Mouse (Mus musculus): ENCODE data around the gene Cpne2.

The Cpne2 gene

GRCm38 (mm10) chr8:94530643-94531042 lies 2.1 kb upstream of the Cpne2 start:
- in situ Hi-C loops (cut with MboI; ENCODE audit: low pct_unique_long_range_greater_than_20kb in 1 of 2, low sequenced_read_pairs in 2 of 2, unreplicated experiment in 1 of 2), result no loop called here

- in situ Hi-C loops (cut with MboI; ENCODE audit: low pct_unique_long_range_greater_than_20kb in 1 of 2, low sequenced_read_pairs in 2 of 2, unreplicated experiment in 1 of 2), result no loop called here
These were observed 790 bp upstream of the Cpne2 start for GRCm38 (mm10) chr8:94532000-94532399.

DNA sequence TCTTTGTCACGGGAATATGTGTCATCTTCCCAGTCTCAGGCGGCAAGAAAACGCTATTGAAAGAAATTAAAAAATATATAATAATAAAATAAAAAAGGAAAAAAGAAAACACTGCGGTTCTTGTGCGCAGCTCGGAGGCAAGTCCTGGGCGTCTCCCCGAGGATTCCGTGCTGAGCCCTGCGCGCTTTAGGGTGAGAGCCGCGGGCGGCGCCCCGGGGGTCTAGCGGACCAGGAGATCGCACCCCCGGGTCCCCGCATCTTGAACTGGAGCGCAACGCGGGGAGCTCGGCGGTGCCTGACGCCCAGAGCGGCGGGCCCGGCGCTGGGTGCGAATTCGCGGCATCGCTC lies 291 bp upstream of the Cpne2 start:
- in situ Hi-C loops (cut with MboI; ENCODE audit: low pct_unique_long_range_greater_than_20kb in 1 of 2, low sequenced_read_pairs in 2 of 2, unreplicated experiment in 1 of 2), result no loop called here

DNA sequence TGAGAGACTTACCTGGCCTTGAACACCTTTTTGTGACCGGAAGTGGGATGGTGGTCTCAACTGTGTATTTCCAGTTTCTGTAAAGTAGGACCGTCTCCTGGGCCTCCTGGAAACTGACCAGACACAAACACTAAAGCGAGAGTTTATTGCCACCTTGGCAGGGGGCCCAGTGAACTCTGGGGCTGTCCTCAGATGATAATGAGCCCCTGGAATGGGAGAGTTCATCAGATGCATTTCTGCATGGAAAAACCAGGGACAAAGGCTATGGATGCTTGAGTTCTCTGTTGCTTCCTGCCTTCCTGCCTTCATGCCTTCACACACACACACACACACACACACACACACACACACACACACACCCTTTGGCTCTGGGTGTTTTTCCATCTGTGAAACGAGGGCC lies 1.8 kb downstream of the Cpne2 start:
- in situ Hi-C loops (cut with MboI; ENCODE audit: low pct_unique_long_range_greater_than_20kb in 1 of 2, low sequenced_read_pairs in 2 of 2, unreplicated experiment in 1 of 2), result no loop called here

DNA sequence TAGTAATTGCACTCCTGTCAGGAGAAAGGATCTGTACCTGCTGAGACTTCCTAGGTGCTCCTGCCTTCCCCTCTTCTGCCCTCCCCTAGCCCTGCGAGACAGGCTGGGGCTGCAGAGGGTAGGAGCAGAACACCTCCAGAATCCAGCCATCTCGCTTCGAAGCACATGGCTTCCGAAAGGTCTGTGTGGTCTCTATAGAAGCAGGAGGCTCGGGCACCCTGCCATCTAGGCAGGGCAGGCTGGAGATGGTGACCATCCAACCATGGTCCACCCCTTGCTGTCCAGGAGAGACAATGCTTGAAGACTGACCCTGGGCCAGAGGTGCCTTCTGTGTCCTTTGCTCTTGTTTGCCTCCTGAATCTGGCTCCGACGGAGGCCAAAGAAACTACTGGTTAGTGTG lies 2.8 kb downstream of the Cpne2 start:
- in situ Hi-C loops (cut with MboI; ENCODE audit: low pct_unique_long_range_greater_than_20kb in 1 of 2, low sequenced_read_pairs in 2 of 2, unreplicated experiment in 1 of 2), result no loop called here

- in situ Hi-C loops (cut with MboI; ENCODE audit: low pct_unique_long_range_greater_than_20kb in 1 of 2, low sequenced_read_pairs in 2 of 2, unreplicated experiment in 1 of 2), result no loop called here
These were observed 4.7 kb downstream of the Cpne2 start for GRCm38 (mm10) chr8:94537456-94537855.

DNA sequence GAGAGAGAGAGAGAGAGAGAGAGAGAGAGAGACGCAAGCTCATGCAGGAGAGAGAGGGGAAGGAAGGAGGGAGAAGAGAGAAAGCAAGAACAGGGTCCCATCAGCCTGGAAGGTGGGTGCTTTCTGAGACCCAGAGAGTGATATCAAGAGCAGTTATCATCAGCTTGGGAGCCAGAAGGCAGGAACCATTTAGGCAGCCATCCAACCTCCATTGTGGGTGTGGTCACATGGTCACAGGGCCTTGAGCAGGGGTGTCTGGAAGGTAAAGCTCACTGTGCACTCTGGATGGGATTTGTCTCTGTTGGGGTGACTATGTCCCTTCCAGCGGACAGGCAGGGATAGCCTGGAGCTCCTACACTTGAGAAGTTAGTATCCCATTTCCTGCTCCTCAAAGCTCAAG lies 7.2 kb downstream of the Cpne2 start:
- in situ Hi-C loops (cut with MboI; ENCODE audit: low pct_unique_long_range_greater_than_20kb in 1 of 2, low sequenced_read_pairs in 2 of 2, unreplicated experiment in 1 of 2), result no loop called here

GRCm38 (mm10) chr8:94540889-94541795 lies 8.4 kb downstream of the Cpne2 start:
- in situ Hi-C loops (cut with MboI; ENCODE audit: low pct_unique_long_range_greater_than_20kb in 1 of 2, low sequenced_read_pairs in 2 of 2, unreplicated experiment in 1 of 2), result no loop called here

DNA sequence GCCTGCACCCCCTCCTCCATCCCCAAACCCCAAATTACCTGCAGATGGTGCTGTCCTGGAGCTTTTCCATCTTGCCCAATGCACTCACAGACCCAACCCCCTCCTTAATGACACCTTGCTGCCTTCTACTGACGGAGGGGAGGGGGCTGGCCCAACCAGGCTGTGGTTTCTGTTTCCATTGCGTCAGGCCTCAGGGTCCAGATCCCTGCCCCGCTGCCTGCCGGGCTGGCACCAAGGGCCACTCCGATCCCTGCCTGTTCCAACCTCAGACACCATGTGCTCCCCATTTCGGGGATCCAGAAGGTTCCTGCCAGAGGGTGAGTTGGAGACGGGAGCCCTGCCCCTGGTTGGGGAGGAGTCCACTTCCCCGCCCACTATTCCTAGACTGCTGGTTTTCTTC lies 11.2 kb downstream of the Cpne2 start:
- in situ Hi-C loops (cut with MboI; ENCODE audit: low pct_unique_long_range_greater_than_20kb in 1 of 2, low sequenced_read_pairs in 2 of 2, unreplicated experiment in 1 of 2), result no loop called here

DNA sequence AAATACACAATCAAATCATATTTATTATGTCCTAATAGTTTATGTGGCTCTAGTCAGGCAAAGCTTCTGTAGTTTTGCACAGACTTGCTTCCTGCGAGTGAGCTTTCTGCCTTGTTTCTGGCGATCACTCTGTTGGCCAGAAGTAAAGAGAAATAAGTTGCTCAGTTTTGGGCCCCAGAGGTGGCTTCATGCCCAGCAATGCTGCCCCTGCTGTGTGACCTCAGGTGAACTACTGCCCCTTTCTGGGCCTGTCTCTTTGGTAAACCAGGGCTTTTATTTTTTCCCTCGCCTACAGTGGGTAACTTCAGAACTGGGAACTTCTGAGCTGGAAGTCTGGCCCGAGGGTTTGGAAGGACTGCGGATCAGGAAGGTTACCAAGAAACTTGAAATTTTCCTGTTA lies 16.3 kb downstream of the Cpne2 start:
- in situ Hi-C loops (cut with MboI; ENCODE audit: low pct_unique_long_range_greater_than_20kb in 1 of 2, low sequenced_read_pairs in 2 of 2, unreplicated experiment in 1 of 2), result no loop called here

DNA sequence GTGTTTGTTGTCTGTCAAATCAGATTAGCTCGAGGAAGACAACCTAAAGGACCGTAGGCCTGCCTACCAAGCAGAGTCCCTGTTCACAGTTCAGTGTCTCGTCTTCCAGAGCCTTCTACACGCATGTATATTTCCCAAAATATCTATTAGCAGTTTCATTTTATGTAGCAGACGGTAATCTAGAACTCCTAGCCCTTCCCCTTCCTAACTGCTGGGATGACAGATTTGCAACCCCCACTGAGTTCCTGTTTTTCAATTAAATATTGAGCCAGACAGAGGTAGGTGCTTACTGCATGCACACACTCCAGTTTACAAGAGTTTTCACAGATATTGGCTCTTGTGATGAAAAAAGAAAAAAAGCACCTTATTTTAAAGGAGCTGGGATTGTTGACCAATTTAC lies 16.7 kb downstream of the Cpne2 start:
- in situ Hi-C loops (cut with MboI; ENCODE audit: low pct_unique_long_range_greater_than_20kb in 1 of 2, low sequenced_read_pairs in 2 of 2, unreplicated experiment in 1 of 2), result no loop called here

DNA sequence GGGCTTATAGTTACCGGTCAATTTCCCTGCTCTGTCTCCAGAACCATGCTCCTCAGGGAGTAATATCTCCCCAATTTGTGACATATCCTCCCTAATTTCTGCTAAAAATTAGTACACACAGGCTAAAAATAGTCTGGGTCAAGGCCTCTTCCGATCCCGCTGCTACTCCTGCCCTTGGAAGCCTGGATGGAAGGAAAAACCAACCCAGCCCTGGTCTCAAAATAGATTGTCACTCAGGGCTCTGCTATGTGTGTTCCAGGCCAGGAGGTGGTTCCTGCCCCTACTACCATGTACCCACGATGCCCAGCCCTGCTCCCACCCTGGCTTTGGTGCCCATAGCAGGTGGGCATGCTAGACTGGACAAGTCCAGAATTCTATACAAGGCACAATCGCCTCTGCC lies 17.2 kb downstream of the Cpne2 start:
- in situ Hi-C loops (cut with MboI; ENCODE audit: low pct_unique_long_range_greater_than_20kb in 1 of 2, low sequenced_read_pairs in 2 of 2, unreplicated experiment in 1 of 2), result no loop called here

- in situ Hi-C loops (cut with MboI; ENCODE audit: low pct_unique_long_range_greater_than_20kb in 1 of 2, low sequenced_read_pairs in 2 of 2, unreplicated experiment in 1 of 2), result no loop called here
These were observed 19.0 kb downstream of the Cpne2 start for GRCm38 (mm10) chr8:94551471-94552422.

- in situ Hi-C loops (cut with MboI; ENCODE audit: low pct_unique_long_range_greater_than_20kb in 1 of 2, low sequenced_read_pairs in 2 of 2, unreplicated experiment in 1 of 2), result no loop called here
These were observed 19.9 kb downstream of the Cpne2 start for GRCm38 (mm10) chr8:94552696-94553095.

DNA sequence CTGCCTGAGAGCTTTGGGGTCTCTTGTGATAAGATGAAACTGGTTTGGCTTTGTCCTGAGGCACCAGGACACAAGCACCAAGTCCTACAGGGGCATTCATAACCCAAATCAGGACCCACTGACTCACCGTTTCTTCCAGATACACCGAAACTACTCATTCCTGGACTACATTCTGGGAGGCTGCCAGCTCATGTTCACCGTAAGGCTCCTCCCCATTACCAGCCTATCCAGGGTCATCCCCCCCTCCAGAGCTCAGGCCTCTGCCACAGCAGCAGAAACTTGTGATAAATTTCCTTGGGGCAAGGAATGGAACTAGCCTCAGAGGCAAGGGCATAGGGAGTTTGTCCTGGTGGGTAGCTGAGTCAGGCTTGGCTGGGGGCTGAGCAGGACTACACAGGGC lies 24.5 kb downstream of the Cpne2 start:
- in situ Hi-C loops (cut with MboI; ENCODE audit: low pct_unique_long_range_greater_than_20kb in 1 of 2, low sequenced_read_pairs in 2 of 2, unreplicated experiment in 1 of 2), result no loop called here

DNA sequence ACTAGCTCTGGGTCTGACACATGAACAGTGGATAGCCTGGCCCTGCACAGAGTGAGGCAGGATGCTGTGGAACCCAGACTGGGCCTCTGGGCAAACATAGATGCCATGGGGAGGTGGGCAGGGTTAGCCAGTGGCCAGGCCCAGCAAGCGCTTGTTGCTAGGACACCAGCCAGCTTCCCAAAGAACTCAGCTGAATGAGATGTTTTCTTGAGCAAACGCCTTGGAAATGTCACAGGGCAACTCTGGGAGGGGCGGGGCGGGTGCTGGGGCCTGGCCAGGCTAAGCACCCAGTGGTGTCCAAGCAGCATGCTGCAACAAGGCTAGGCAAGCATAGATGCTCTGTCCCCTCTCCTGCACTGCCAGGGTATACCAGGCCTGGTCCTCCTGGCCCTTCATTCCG lies 28.5 kb downstream of the Cpne2 start:
- in situ Hi-C loops (cut with MboI; ENCODE audit: low pct_unique_long_range_greater_than_20kb in 1 of 2, low sequenced_read_pairs in 2 of 2, unreplicated experiment in 1 of 2), result no loop called here

DNA sequence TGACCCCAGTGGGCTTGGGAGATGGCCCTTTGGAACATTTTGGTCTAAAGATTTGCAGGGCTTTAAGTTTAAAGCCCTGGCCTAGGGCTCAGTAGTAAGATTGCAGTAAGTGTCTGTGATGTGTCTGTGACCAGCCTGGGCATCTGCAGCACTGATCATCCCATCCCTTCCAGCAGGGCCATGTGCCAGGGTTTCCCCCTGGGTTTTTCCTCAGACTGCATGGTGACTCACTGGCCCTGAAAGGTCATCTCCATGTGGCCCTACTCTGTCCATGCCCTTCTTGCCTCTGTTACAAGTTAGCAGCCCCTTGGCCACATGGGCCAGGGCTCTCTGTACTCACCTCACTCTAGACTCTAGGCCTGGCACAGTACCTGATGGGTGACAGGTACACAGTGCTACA lies 31.6 kb downstream of the Cpne2 start:
- in situ Hi-C loops (cut with MboI; ENCODE audit: low pct_unique_long_range_greater_than_20kb in 1 of 2, low sequenced_read_pairs in 2 of 2, unreplicated experiment in 1 of 2), result no loop called here

DNA sequence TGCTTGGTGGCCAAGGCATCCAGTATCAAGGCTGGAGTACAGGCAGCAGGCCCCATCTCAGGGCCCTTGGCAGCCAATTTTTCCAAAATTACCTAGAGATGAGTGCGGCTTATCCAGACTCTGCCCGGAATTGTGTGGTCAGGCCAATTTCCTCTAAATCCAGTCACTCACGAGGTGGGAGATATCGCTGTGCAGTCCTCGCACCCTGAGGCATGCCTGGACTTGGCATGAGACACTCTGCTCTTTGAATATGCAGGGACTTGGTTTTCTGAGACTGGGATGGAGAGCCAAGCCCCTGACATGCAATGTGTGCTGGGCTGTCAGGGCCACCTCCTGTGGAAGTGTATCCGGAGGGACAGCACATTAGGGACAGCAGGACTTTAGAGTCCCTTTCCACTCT lies 33.2 kb downstream of the Cpne2 start:
- in situ Hi-C loops (cut with MboI; ENCODE audit: low pct_unique_long_range_greater_than_20kb in 1 of 2, low sequenced_read_pairs in 2 of 2, unreplicated experiment in 1 of 2), result no loop called here

GRCm38 (mm10) chr8:94566446-94567158 lies 33.8 kb downstream of the Cpne2 start:
- in situ Hi-C loops (cut with MboI; ENCODE audit: low pct_unique_long_range_greater_than_20kb in 1 of 2, low sequenced_read_pairs in 2 of 2, unreplicated experiment in 1 of 2), result no loop called here

Measured in mouse embryonic stem cell (cell line).